Mouse (Mus musculus): ENCODE measurements at regions not wholly inside any gene's neighbourhood (a gene's known extent, or its start where the extent isn't known, plus 50 kb on each side); places are given as distances from the start of the nearest gene placed in this dataset.

DNA sequence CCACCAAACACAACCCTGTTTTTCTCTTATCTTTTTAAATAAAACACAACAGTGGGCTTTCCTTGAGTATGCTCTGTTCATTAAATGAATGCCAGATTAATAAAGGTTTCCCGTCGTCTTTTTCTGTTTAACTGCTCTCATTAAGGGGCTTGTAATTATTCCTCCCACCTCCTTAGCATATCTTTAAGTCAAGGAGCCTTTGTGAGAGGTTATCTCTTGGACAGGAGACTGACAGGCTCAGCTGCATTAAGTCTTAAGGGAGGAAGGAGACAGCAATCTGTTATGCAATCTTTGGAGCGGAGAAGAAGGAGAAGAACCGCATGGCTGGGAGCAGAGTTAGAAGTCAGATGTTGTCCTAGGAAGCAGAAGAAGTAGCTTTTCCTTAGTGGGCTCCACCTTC is 111.3 kb upstream of the Syt6 start:
- Histone ChIP-seq H3K4me3 (ENCODE audit: insufficient read depth in 1 of 2, low read depth in 2 of 2, low read length in 2 of 2) (no peak overlapping the region), H3K4me1 (replicated peaks; ENCODE audit: control insufficient read depth in 2 of 2, insufficient read depth in 2 of 2, low read length in 1 of 2) (peaks cover 0 to 10% of the 10 kb centered on the region in 2 experiments; a peak in 1 of 4 replicates), H3K9ac (replicated peaks) (no peak overlapping the region), H3K4me2 (ENCODE audit: low read depth) (no peak overlapping the region), H3K27me3 (ENCODE audit: control insufficient read depth, insufficient read depth, low read length) (no peaks in the 10 kb centered on the region), H3K36me3 (replicated peaks; ENCODE audit: control insufficient read depth, insufficient read depth, low read depth) (no peaks in the 10 kb centered on the region), H3K27ac (no peak overlapping the region), H3K9me3 (ENCODE audit: control insufficient read depth, low read length) (no peaks in the 10 kb centered on the region)
- TF ChIP-seq CTCF (IDR thresholded peaks at IDR 0.05; ENCODE audit: low read depth) (no peak), EP300 (IDR thresholded peaks at IDR 0.05; ENCODE audit: low read depth) (no peak)
- ATAC-seq (ENCODE audit: insufficient read depth) (no peak), DNase-seq (ENCODE audit: low read depth in 3 of 3, low spot score in 3 of 3) (no peak)
- 43% methylated on average over 4 of the region's 4 CpGs for WGBS (ENCODE audit: insufficient replicate concordance)

DNA sequence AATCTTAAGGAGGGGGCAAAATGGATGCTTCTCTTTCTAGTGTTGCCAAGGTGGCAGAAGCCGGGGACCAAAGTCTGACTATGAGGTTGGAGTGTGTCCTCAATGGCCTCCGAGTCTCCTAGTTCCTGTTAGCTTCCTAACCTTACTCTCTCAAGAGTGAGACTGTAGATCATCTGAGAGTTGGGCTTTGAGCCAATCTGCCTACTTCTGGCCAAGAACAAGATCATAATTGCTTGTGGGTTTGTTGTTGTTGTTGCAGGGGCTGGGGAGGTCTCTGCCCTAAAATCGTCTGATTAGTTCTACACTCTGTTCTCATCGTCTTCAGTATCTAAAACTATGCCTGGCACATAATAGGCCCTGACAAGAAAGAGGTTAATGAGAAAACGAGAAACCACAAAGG is 110.8 kb upstream of the Syt6 start:
- WGBS (ENCODE audit: insufficient replicate concordance), result 37% methylated on average over 5 of the region's 5 CpGs
- no peaks in the 10 kb centered on the region for H3K36me3 ChIP-seq (replicated peaks; ENCODE audit: control insufficient read depth, insufficient read depth, low read depth)
- no peak overlapping the region for H3K4me3 ChIP-seq (ENCODE audit: insufficient read depth in 1 of 2, low read depth in 2 of 2, low read length in 2 of 2)
- no peak overlapping the region for H3K4me2 ChIP-seq (ENCODE audit: low read depth)
- no peak for DNase-seq (ENCODE audit: low read depth in 3 of 3, low spot score in 3 of 3)
- no peak overlapping the region for H3K27ac ChIP-seq
- no peak for TF ChIP-seq EP300 (IDR thresholded peaks at IDR 0.05; ENCODE audit: low read depth)
- no peak for TF ChIP-seq CTCF (IDR thresholded peaks at IDR 0.05; ENCODE audit: low read depth)
- H3K4me1 ChIP-seq (replicated peaks; ENCODE audit: control insufficient read depth in 2 of 2, insufficient read depth in 2 of 2, low read length in 1 of 2), result peaks cover 0 to 10% of the 10 kb centered on the region in 2 experiments; a peak in 1 of 4 replicates
- no peaks in the 10 kb centered on the region for H3K9me3 ChIP-seq (ENCODE audit: control insufficient read depth, low read length)
- no peaks in the 10 kb centered on the region for H3K27me3 ChIP-seq (ENCODE audit: control insufficient read depth, insufficient read depth, low read length)
- no peak for ATAC-seq (ENCODE audit: insufficient read depth)
- no peak overlapping the region for H3K9ac ChIP-seq (replicated peaks)

DNA sequence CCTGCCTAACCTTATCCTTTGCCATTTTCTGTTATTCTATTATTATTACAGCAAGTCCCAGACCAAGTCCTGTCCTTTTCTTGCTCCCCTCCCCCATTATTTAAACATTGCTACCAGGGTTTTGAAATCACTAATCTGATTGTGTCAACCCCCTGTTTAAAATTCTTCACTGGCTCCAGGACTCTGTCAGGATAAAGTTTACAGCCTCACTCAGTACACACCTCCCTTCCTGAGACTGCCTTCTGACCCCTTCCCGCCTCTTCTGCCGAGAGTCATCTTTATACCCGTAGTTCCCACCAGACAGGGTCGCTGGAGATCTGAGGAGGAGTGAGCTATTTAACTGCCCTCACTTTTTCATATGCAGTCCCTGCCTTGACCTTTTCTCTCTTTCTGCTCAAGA is 110.3 kb upstream of the Syt6 start:
- TF ChIP-seq CTCF (IDR thresholded peaks at IDR 0.05; ENCODE audit: low read depth), result no peak
- Histone ChIP-seq H3K4me3 (ENCODE audit: insufficient read depth in 1 of 2, low read depth in 2 of 2, low read length in 2 of 2) (no peak overlapping the region), H3K27me3 (ENCODE audit: control insufficient read depth, insufficient read depth, low read length) (no peaks in the 10 kb centered on the region), H3K9ac (replicated peaks) (no peak overlapping the region), H3K9me3 (ENCODE audit: control insufficient read depth, low read length) (no peaks in the 10 kb centered on the region), H3K27ac (no peak overlapping the region), H3K4me2 (ENCODE audit: low read depth) (no peak overlapping the region), H3K36me3 (replicated peaks; ENCODE audit: control insufficient read depth, insufficient read depth, low read depth) (no peaks in the 10 kb centered on the region), H3K4me1 (replicated peaks; ENCODE audit: control insufficient read depth in 2 of 2, insufficient read depth in 2 of 2, low read length in 1 of 2) (peaks cover 0 to 10% of the 10 kb centered on the region in 2 experiments; a peak in 1 of 4 replicates)
- WGBS (ENCODE audit: insufficient replicate concordance), result 38% methylated on average over 4 of the region's 4 CpGs
- ATAC-seq (ENCODE audit: insufficient read depth) (no peak), DNase-seq (ENCODE audit: low read depth in 3 of 3, low spot score in 3 of 3) (no peak)

DNA sequence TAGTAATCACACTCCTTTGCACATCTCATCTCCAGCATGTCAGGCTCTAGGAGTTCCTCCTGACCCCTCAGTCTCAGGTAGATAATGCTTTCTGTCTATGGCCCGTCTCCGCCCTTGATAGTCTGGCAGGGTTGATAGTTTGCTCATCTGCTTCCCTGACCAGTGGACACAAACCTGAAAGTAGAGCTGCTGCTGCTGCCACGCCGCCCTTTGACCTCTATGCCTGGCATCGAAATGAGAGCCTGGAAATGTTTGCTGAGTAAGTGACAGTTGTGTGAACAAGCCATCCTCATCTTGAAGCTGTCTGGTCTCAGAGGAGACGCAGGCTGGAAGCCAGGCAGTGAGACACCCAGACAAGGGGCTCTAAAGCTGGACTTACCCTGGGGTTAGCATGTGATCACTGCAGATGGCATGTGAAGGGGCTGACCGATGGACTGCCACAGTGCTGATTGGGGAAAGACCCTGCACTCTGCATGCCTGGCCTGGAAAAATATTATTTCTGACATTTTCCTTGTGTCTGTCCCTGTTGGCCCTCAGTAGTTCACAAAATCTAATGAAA is 109.8 kb upstream of the Syt6 start:
- peaks cover 0 to 10% of the 10 kb centered on the region in 2 experiments; a peak in 1 of 4 replicates for H3K4me1 ChIP-seq (replicated peaks; ENCODE audit: control insufficient read depth in 2 of 2, insufficient read depth in 2 of 2, low read length in 1 of 2)
- TF ChIP-seq EP300 (IDR thresholded peaks at IDR 0.05; ENCODE audit: low read depth), result no peak
- TF ChIP-seq CTCF (IDR thresholded peaks at IDR 0.05; ENCODE audit: low read depth), result no peak

DNA sequence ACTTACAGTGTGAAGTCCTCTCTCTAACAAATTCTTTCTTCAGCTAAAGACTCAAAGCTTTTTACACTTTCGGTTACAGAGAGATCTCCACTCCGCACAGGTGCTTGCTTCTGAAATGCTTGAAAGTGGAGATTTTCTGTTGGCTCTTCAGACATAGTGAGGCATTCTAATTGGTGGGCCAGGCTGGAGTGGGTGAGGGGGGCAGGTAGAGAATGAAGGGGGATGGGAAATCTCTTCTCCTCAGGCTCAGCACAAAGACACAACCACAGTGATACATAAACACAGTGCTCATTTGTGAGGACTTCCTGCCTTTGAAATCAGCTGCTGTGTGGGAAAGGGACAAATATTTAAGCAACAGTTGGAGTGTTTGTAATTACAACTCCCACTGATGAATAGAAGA is 109.1 kb upstream of the Syt6 start:
- no peaks in the 10 kb centered on the region for H3K36me3 ChIP-seq (replicated peaks; ENCODE audit: control insufficient read depth, insufficient read depth, low read depth)
- WGBS (ENCODE audit: insufficient replicate concordance), result 40% methylated on average over 2 of the region's 2 CpGs
- no peak for DNase-seq (ENCODE audit: low read depth in 3 of 3, low spot score in 3 of 3)
- no peak overlapping the region for H3K9ac ChIP-seq (replicated peaks)
- no peaks in the 10 kb centered on the region for H3K9me3 ChIP-seq (ENCODE audit: control insufficient read depth, low read length)
- no peak overlapping the region for H3K4me2 ChIP-seq (ENCODE audit: low read depth)
- H3K27me3 ChIP-seq (ENCODE audit: control insufficient read depth, insufficient read depth, low read length), result no peaks in the 10 kb centered on the region
- peaks cover 0 to 10% of the 10 kb centered on the region in 2 experiments; a peak in 1 of 4 replicates for H3K4me1 ChIP-seq (replicated peaks; ENCODE audit: control insufficient read depth in 2 of 2, insufficient read depth in 2 of 2, low read length in 1 of 2)
- H3K4me3 ChIP-seq (ENCODE audit: insufficient read depth in 1 of 2, low read depth in 2 of 2, low read length in 2 of 2), result no peak overlapping the region
- H3K27ac ChIP-seq, result no peak overlapping the region
- ATAC-seq (ENCODE audit: insufficient read depth), result no peak
- TF ChIP-seq EP300 (IDR thresholded peaks at IDR 0.05; ENCODE audit: low read depth) (no peak), CTCF (IDR thresholded peaks at IDR 0.05; ENCODE audit: low read depth) (no peak)

More for the DNA sequence above, 109.8 kb upstream of the Syt6 start:
- no peaks in the 10 kb centered on the region for H3K36me3 ChIP-seq (replicated peaks; ENCODE audit: control insufficient read depth, insufficient read depth, low read depth)
- H3K27ac ChIP-seq, result no peak overlapping the region
- DNase-seq (ENCODE audit: low read depth in 3 of 3, low spot score in 3 of 3) (no peak), ATAC-seq (ENCODE audit: insufficient read depth) (no peak)
- no peak overlapping the region for H3K9ac ChIP-seq (replicated peaks)
- H3K4me2 ChIP-seq (ENCODE audit: low read depth), result no peak overlapping the region
- no peaks in the 10 kb centered on the region for H3K9me3 ChIP-seq (ENCODE audit: control insufficient read depth, low read length)
- no peaks in the 10 kb centered on the region for H3K27me3 ChIP-seq (ENCODE audit: control insufficient read depth, insufficient read depth, low read length)
- 52% methylated on average over 7 of the region's 7 CpGs for WGBS (ENCODE audit: insufficient replicate concordance)
- no peak overlapping the region for H3K4me3 ChIP-seq (ENCODE audit: insufficient read depth in 1 of 2, low read depth in 2 of 2, low read length in 2 of 2)
